ENCODE assay signal across 8 mouse cellular contexts in genomic region chr9:107288711-107289110, GRCm38 (mm10). TPM values are rescaled to one million over a fixed set of nuclear protein-coding genes. Genes with fewer than 3 reads are reported as not detected.
DNase-seq lines count a peak whose midpoint lies in the region; ATAC-seq and TF ChIP-seq lines count a peak whose summit lies in the region.

No protein-coding gene starts in this region.

- no peak for TF ChIP-seq EP300 in MEL (IDR thresholded peaks at IDR 0.05; ENCODE audit: low read depth in 1 of 2, low read length in 2 of 2)
- TF ChIP-seq EP300 in heart, postnatal 0 days (IDR thresholded peaks at IDR 0.05; ENCODE audit: low read depth) = no peak

- no peak for TF ChIP-seq RAD21 in MEL (IDR thresholded peaks at IDR 0.05; ENCODE audit: low read depth, low read length)

- H3K4me3 ChIP-seq in MEL (ENCODE audit: control insufficient read depth in 1 of 2, insufficient read depth in 1 of 2, low read depth in 2 of 2, low read length in 2 of 2) = peak overlapping the region; percentile 61 to 95
- peak overlapping the region; percentile 61 for H3K4me3 ChIP-seq in heart, postnatal 0 days (ENCODE audit: low read depth, low read length)
- peak overlapping the region; percentile 39 for H3K4me3 ChIP-seq in midbrain, embryonic 16.5 days (ENCODE audit: low read depth, low read length)

- H3K79me2 ChIP-seq in MEL (ENCODE audit: control insufficient read depth, insufficient read depth, low read length, poor library complexity) = peaks cover 4% of the 10 kb centered on the region

- peak in 1 of 2 experiments; percentile 62; a peak in 2 of 4 replicates for TF ChIP-seq POLR2A in MEL (IDR thresholded peaks at IDR 0.05; ENCODE audit: control insufficient read depth in 1 of 2, insufficient read depth in 1 of 2, low read depth in 1 of 2, low read length in 2 of 2, poor library complexity in 1 of 2)

- no peak for ATAC-seq in heart, postnatal 0 days (ENCODE audit: insufficient read depth, low read depth)
- ATAC-seq in midbrain, embryonic 16.5 days = no peak

- DNase-seq in CD4-positive, CD25-positive, alpha-beta regulatory T cell, adult 2 months (ENCODE audit: low read depth, low spot score) = peak; percentile 93
- DNase-seq in MEL (ENCODE audit: low read depth, low spot score) (peak; percentile 93), liver (peak; percentile 76)
- DNase-seq in heart, postnatal 0 days (ENCODE audit: low spot score) = no peak
- DNase-seq in right cerebral cortex, postnatal 25 days = no peak
- DNase-seq in gastrocnemius, adult 8-10 months (ENCODE audit: low spot score in 2 of 2) = no peak
- no peak for DNase-seq in layer of hippocampus, adult 8-10 months (ENCODE audit: low spot score in 2 of 2)

- 53% methylated on average over 8 of the region's 8 CpGs for WGBS in heart, postnatal 0 days
- WGBS in midbrain, embryonic 16.5 days = 36% methylated on average over 8 of the region's 8 CpGs

- TF ChIP-seq CTCF in MEL (IDR thresholded peaks at IDR 0.05 in 2 of 3, conservative IDR thresholded peaks at IDR 0.05 in 1 of 3; ENCODE audit: control insufficient read depth in 1 of 3, insufficient read depth in 1 of 3, low read depth in 2 of 3, low read length in 3 of 3, poor library complexity in 1 of 3, severe bottlenecking in 1 of 3) = no peak
- TF ChIP-seq CTCF in heart, postnatal 0 days (IDR thresholded peaks at IDR 0.05; ENCODE audit: low read depth) = no peak

- peak overlapping the region; percentile 59 for H3K9ac ChIP-seq in MEL (ENCODE audit: control insufficient read depth, low read depth, low read length, poor library complexity, severe bottlenecking)
- H3K9ac ChIP-seq in heart, postnatal 0 days (replicated peaks; ENCODE audit: low read depth, low read length) = peak overlapping the region; percentile 61; the same call in 1 of the 2 replicates
- no peak overlapping the region for H3K9ac ChIP-seq in midbrain, embryonic 16.5 days (ENCODE audit: low read depth, low read length)

- H3K4me2 ChIP-seq in heart, postnatal 0 days (ENCODE audit: low read depth, low read length) = peak overlapping the region; percentile 66
- peak overlapping the region; percentile 83 for H3K4me2 ChIP-seq in midbrain, embryonic 16.5 days (ENCODE audit: low read length)

- peaks cover 9 to 44% of the 10 kb centered on the region in 2 experiments for H3K4me1 ChIP-seq in MEL (ENCODE audit: control insufficient read depth in 1 of 2, insufficient read depth in 2 of 2, low read length in 2 of 2)
- peaks cover 12% of the 10 kb centered on the region; the same call in 1 of the 2 replicates for H3K4me1 ChIP-seq in heart, postnatal 0 days (ENCODE audit: control insufficient read depth, insufficient read depth)
- H3K4me1 ChIP-seq in midbrain, embryonic 16.5 days (ENCODE audit: control insufficient read depth, insufficient read depth, low read length) = peaks cover 8% of the 10 kb centered on the region

- H3K27me3 ChIP-seq in MEL (ENCODE audit: control insufficient read depth in 1 of 2, insufficient read depth in 2 of 2, low read length in 2 of 2) = no peaks in the 10 kb centered on the region
- H3K27me3 ChIP-seq in heart, postnatal 0 days (ENCODE audit: control insufficient read depth, insufficient read depth, low read length) = no peaks in the 10 kb centered on the region
- peaks cover 10% of the 10 kb centered on the region for H3K27me3 ChIP-seq in midbrain, embryonic 16.5 days (ENCODE audit: control insufficient read depth, insufficient read depth, low read depth, low read length)

- no peaks in the 10 kb centered on the region for H3K9me3 ChIP-seq in MEL (replicated peaks; ENCODE audit: insufficient read depth, low read length)
- no peaks in the 10 kb centered on the region for H3K9me3 ChIP-seq in heart, postnatal 0 days (replicated peaks; ENCODE audit: control insufficient read depth, low read length)
- no peaks in the 10 kb centered on the region for H3K9me3 ChIP-seq in midbrain, embryonic 16.5 days (replicated peaks; ENCODE audit: control insufficient read depth, low read length, poor library complexity, severe bottlenecking)

- peaks cover 0 to 23% of the 10 kb centered on the region in 2 experiments; a peak in 2 of 4 replicates for H3K36me3 ChIP-seq in MEL (ENCODE audit: control insufficient read depth in 1 of 2, insufficient read depth in 2 of 2, low read length in 2 of 2)
- no peaks in the 10 kb centered on the region for H3K36me3 ChIP-seq in heart, postnatal 0 days (replicated peaks; ENCODE audit: control insufficient read depth, insufficient read depth, low read length)
- no peaks in the 10 kb centered on the region for H3K36me3 ChIP-seq in midbrain, embryonic 16.5 days (ENCODE audit: control insufficient read depth, insufficient read depth, low read length)

- peak overlapping the region; percentile 69 for H3K27ac ChIP-seq in MEL (ENCODE audit: control insufficient read depth, low read depth, low read length)
- peak overlapping the region; percentile 69; the same call in 1 of the 2 replicates for H3K27ac ChIP-seq in heart, postnatal 0 days (ENCODE audit: low read depth)
- H3K27ac ChIP-seq in midbrain, embryonic 16.5 days (ENCODE audit: low read length) = no peak overlapping the region

TF ChIP-seq in MEL, 35 proteins besides CTCF, POLR2A, EP300 and RAD21 (continues in another document):
- TF ChIP-seq MYB (IDR thresholded peaks at IDR 0.05; ENCODE audit: low read depth, low read length) = no peak
- TF ChIP-seq MXI1 (IDR thresholded peaks at IDR 0.05; ENCODE audit: low read depth, low read length) = peak; percentile 7; the same call in 1 of the 2 replicates
- no peak for TF ChIP-seq UBTF (IDR thresholded peaks at IDR 0.05; ENCODE audit: borderline replicate concordance, insufficient read depth, low read depth, low read length)
- TF ChIP-seq MYC (IDR thresholded peaks at IDR 0.05; ENCODE audit: low read depth, low read length) = peak; percentile 18; the same call in 1 of the 2 replicates
- 0 out of 2 replicates have a peak, but pooled peaks have one; percentile 36 for TF ChIP-seq NELFE (IDR thresholded peaks at IDR 0.05; ENCODE audit: low read depth, low read length)
- TF ChIP-seq HCFC1 (IDR thresholded peaks at IDR 0.05; ENCODE audit: low read depth, low read length) = peak; percentile 40; the same call in 1 of the 2 replicates
- TF ChIP-seq KAT2A (conservative IDR thresholded peaks at IDR 0.05; ENCODE audit: low read depth, low read length) = no peak; the same call in 1 of the 2 replicates

RNA-seq across cellular contexts. Expression of gene Mapkapk3, which starts 1.0 kb away (rescaled TPM):
- total RNA-seq in MEL (2012; rRNA removed) = 36.0 and 49.9 TPM in 2 replicates
- 10 to 100 TPM in 1 of 2 experiments, not detected in 1; 42.3 TPM for polyA plus RNA-seq in MEL (2012; ENCODE audit: insufficient read depth in 1 of 2, insufficient read length in 2 of 2, low read depth in 1 of 2, low replicate concordance in 2 of 2, missing spikeins in 1 of 2)
- 14.8 and 24.0 TPM in 2 replicates for total RNA-seq in heart, postnatal 0 days (2014; rRNA removed; ENCODE audit: low replicate concordance)
- 13.0 and 15.1 TPM in 2 replicates for polyA plus RNA-seq in heart, postnatal 0 days (2015; fragmentation: Nextera tagmentation; extraction: Ambion mirVana)
- 1.5 and 1.9 TPM in 2 replicates for polyA plus RNA-seq in midbrain, embryonic 16.5 days (2015; fragmentation: Nextera tagmentation; extraction: Ambion mirVana)
- total RNA-seq in gastrocnemius, adult 8-10 months (2022) = 10 to 100 TPM; 33.6 to 41.0 (median 36.0) TPM
- total RNA-seq in layer of hippocampus, adult 8-10 months (2022) = 1 to 10 TPM; 1.9 to 5.1 (median 3.4) TPM

RNA-seq across cellular contexts. Expression of gene Cish, which starts 7.1 kb away (rescaled TPM):
- 5.1 and 10.0 TPM in 2 replicates for total RNA-seq in MEL (2012; rRNA removed)
- polyA plus RNA-seq in MEL (2012; ENCODE audit: insufficient read depth in 1 of 2, insufficient read length in 2 of 2, low read depth in 1 of 2, low replicate concordance in 2 of 2, missing spikeins in 1 of 2) = 10 to 100 TPM in 1 of 2 experiments, not detected in 1; 24.5 TPM
- 44.8 and 62.6 TPM in 2 replicates for total RNA-seq in heart, postnatal 0 days (2014; rRNA removed; ENCODE audit: low replicate concordance)
- polyA plus RNA-seq in heart, postnatal 0 days (2015; fragmentation: Nextera tagmentation; extraction: Ambion mirVana) = 136 and 149 TPM in 2 replicates
- 8.6 and 9.4 TPM in 2 replicates for polyA plus RNA-seq in midbrain, embryonic 16.5 days (2015; fragmentation: Nextera tagmentation; extraction: Ambion mirVana)
- 10 to 100 TPM in 3 of 4 experiments, 1 to 10 TPM in 1; 5.1 to 61.2 (median 22.7) TPM for total RNA-seq in gastrocnemius, adult 8-10 months (2022)
- 1 to 10 TPM; 2.1 to 6.1 (median 2.9) TPM for total RNA-seq in layer of hippocampus, adult 8-10 months (2022)

RNA-seq across cellular contexts. Expression of gene Hemk1, which starts 49.4 kb away (rescaled TPM):
- total RNA-seq in MEL (2012; rRNA removed) = 7.5 TPM in 2 replicates
- polyA plus RNA-seq in MEL (2012; ENCODE audit: insufficient read depth in 1 of 2, insufficient read length in 2 of 2, low read depth in 1 of 2, low replicate concordance in 2 of 2, missing spikeins in 1 of 2) = 10 to 100 TPM in 1 of 2 experiments, not detected in 1; 11.8 TPM
- total RNA-seq in heart, postnatal 0 days (2014; rRNA removed; ENCODE audit: low replicate concordance) = 4.8 and 28.7 TPM in 2 replicates
- 12.3 and 15.3 TPM in 2 replicates for polyA plus RNA-seq in heart, postnatal 0 days (2015; fragmentation: Nextera tagmentation; extraction: Ambion mirVana)
- polyA plus RNA-seq in midbrain, embryonic 16.5 days (2015; fragmentation: Nextera tagmentation; extraction: Ambion mirVana) = 19.2 and 19.7 TPM in 2 replicates
- total RNA-seq in gastrocnemius, adult 8-10 months (2022) = 10 to 100 TPM in 3 of 4 experiments, 1 to 10 TPM in 1; 9.6 to 16.3 (median 11.7) TPM
- 10 to 100 TPM; 15.6 to 20.6 (median 18.5) TPM for total RNA-seq in layer of hippocampus, adult 8-10 months (2022)

RNA-seq across cellular contexts. Expression of gene 6430571L13Rik, which starts 51.7 kb away (rescaled TPM):
- 0.35 and 0.36 TPM in 2 replicates for total RNA-seq in MEL (2012; rRNA removed)
- under 1 TPM in 1 of 2 experiments, not detected in 1; 0.35 TPM for polyA plus RNA-seq in MEL (2012; ENCODE audit: insufficient read depth in 1 of 2, insufficient read length in 2 of 2, low read depth in 1 of 2, low replicate concordance in 2 of 2, missing spikeins in 1 of 2)
- 1.1 and 11.0 TPM in 2 replicates for total RNA-seq in heart, postnatal 0 days (2014; rRNA removed; ENCODE audit: low replicate concordance)
- polyA plus RNA-seq in heart, postnatal 0 days (2015; fragmentation: Nextera tagmentation; extraction: Ambion mirVana) = 3.1 and 3.3 TPM in 2 replicates
- polyA plus RNA-seq in midbrain, embryonic 16.5 days (2015; fragmentation: Nextera tagmentation; extraction: Ambion mirVana) = 10.2 and 11.2 TPM in 2 replicates
- 10 to 100 TPM; 29.0 to 53.2 (median 38.4) TPM for total RNA-seq in gastrocnemius, adult 8-10 months (2022)
- total RNA-seq in layer of hippocampus, adult 8-10 months (2022) = 1 to 10 TPM; 2.4 to 4.0 (median 3.4) TPM

RNA-seq across cellular contexts. Expression of gene Dock3, which starts 57.0 kb away (rescaled TPM):
- 0.08 TPM in 1 of 2 replicates, not detected in the other for total RNA-seq in MEL (2012; rRNA removed)
- polyA plus RNA-seq in MEL (2012; ENCODE audit: insufficient read depth in 1 of 2, insufficient read length in 2 of 2, low read depth in 1 of 2, low replicate concordance in 2 of 2, missing spikeins in 1 of 2) = under 1 TPM in 1 of 2 experiments, not detected in 1; 0.03 TPM
- total RNA-seq in heart, postnatal 0 days (2014; rRNA removed; ENCODE audit: low replicate concordance) = 0.08 and 11.6 TPM in 2 replicates
- polyA plus RNA-seq in heart, postnatal 0 days (2015; fragmentation: Nextera tagmentation; extraction: Ambion mirVana) = 0.16 and 0.21 TPM in 2 replicates
- polyA plus RNA-seq in midbrain, embryonic 16.5 days (2015; fragmentation: Nextera tagmentation; extraction: Ambion mirVana) = 16.3 and 21.5 TPM in 2 replicates
- total RNA-seq in gastrocnemius, adult 8-10 months (2022) = under 1 TPM in 3 of 4 experiments, not detected in 1; 0.13 to 0.32 (median 0.19) TPM
- total RNA-seq in layer of hippocampus, adult 8-10 months (2022) = 100 to 1,000 TPM; 105 to 129 (median 117) TPM

Comparison
In these comparisons a context has a peak if more than half of its experiments do, and no peak if none do; other contexts are left out.
1. DNase-seq: peak in CD4-positive, CD25-positive, alpha-beta regulatory T cell, adult 2 months (single experiment), MEL (single experiment) and liver (single experiment); none in heart, postnatal 0 days (single experiment), right cerebral cortex, postnatal 25 days (single experiment), gastrocnemius, adult 8-10 months (0 of 2) and layer of hippocampus, adult 8-10 months (0 of 2).
2. Peak in every context shown above with its lines, with median percentiles within 50 percentile points of each other: H3K4me3 ChIP-seq.